Mouse (Mus musculus) heart, embryonic 15.5 days (tissue): Measurements from ENCODE around the gene Hmg20a. TPM values are rescaled to one million over a fixed set of nuclear protein-coding genes. Genes with fewer than 3 reads are reported as not detected.
"Not testable (repeated sequence)": the region's sequence is repeated elsewhere in the genome, so short reads cannot be mapped to it uniquely, and the experiment has no call there.

Source experiments
- ATAC-seq: fragments of 200-750 bp; cut with Nextera tagmentation; replicated peaks from 2 replicates; pipeline ENCODE4 v1.8.0; 2017; ENCODE audit warnings: low read depth, moderate TSS enrichment; ENCODE audit not compliant: insufficient number of reproducible peaks, insufficient read depth, low FRiP score
- H3K27ac ChIP-seq: fragments of 300-500 bp; sonication (generic); 2 replicates; pipeline ENCODE4 v1.5.1; 2015; ENCODE audit warnings: mild to moderate bottlenecking, inconsistent platforms
- H3K27me3 ChIP-seq: fragments of 300-500 bp; sonication (generic); 2 replicates; pipeline ENCODE4 v1.6.1; 2015; ENCODE audit warnings: inconsistent platforms
- H3K36me3 ChIP-seq: fragments of 300-500 bp; sonication (generic); 2 replicates; pipeline ENCODE4 v1.6.1; 2015; ENCODE audit warnings: mild to moderate bottlenecking, inconsistent platforms
- H3K4me1 ChIP-seq: fragments of 300-500 bp; sonication (generic); replicated peaks from 2 replicates; pipeline ENCODE4 v1.6.1; 2015; ENCODE audit warnings: inconsistent platforms
- H3K4me2 ChIP-seq: fragments of 300-500 bp; sonication (generic); 2 replicates; pipeline ENCODE4 v1.6.1; 2015; ENCODE audit warnings: inconsistent platforms, mild to moderate bottlenecking, moderate library complexity
- H3K4me3 ChIP-seq: fragments of 300-500 bp; sonication (generic); 2 replicates; pipeline ENCODE4 v1.5.1; 2015; ENCODE audit warnings: mild to moderate bottlenecking, inconsistent platforms
- H3K9ac ChIP-seq: fragments of 300-500 bp; sonication (generic); 2 replicates; pipeline ENCODE4 v1.6.1; 2015; ENCODE audit warnings: mild to moderate bottlenecking, inconsistent platforms
- H3K9me3 ChIP-seq: fragments of 300-500 bp; sonication (generic); replicated peaks from 2 replicates; pipeline ENCODE4 v1.6.1; 2016; ENCODE audit warnings: inconsistent platforms
- WGBS: fragments of 180-500 bp; shearing (Covaris S2); methylation state at CpG from one replicate; pipeline ENCODE4 v1.1.7; 2015; ENCODE audit warnings: mixed read lengths; 5-methylcytosine and 5-hydroxymethylcytosine counted together
- polyA plus RNA-seq: library from polyadenylated mRNA; unstranded; fragments of >200 nt; fragmentation: Nextera tagmentation; extraction: Ambion mirVana; gene quantifications from 2 replicates; pipeline ENCODE4 v1.2.1, GENCODE M21; 2015

The Hmg20a gene
- polyA plus RNA-seq, 1 experiment from 2014 or later: 48.9 TPM

GRCm38 (mm10) chr9:56415935-56416607 is 2.3 kb upstream of the Hmg20a start:
- WGBS: 43% methylated on average over 4 of the region's 4 CpGs
- Histone ChIP-seq H3K9me3 (no peaks in the 10 kb centered on the region), H3K27ac (peak overlapping the region; percentile 27; the same call in 1 of the 2 replicates), H3K9ac (0 out of 2 replicates have a peak overlapping the region, but pooled peaks have one; percentile 38), H3K27me3 (no peaks in the 10 kb centered on the region), H3K36me3 (no peaks in the 10 kb centered on the region), H3K4me1 (peaks cover 32% of the 10 kb centered on the region), H3K4me2 (peak overlapping the region; percentile 64), H3K4me3 (peak overlapping the region; percentile 90)
- no peak for ATAC-seq

DNA sequence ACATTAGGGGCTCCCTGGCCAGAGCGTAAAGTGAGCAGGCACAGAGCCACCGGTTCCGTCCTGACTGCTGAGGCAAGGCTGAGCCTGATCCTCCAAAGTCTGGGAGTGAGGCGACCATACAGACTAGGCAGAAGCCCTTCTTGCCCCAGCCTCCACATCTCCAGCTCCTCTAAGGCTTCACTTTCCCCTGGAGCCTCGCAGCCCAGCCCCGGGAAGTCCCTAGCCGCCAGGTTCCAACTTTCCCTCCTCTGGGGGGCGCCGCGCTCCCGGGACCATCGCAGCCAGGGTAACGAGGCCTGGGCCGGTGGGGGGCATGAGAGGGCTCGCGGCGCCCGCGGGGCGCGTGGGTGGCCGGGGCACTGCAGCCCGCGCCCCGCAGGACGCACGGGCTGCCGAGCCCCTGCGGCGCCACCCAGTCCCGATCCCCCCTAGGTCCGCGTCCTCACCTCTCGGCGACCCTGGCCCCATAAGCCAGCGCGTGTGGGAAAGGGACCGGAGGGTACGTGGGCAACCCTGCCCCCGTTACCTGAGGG is 928 bp upstream of the Hmg20a start:
- H3K9ac ChIP-seq: peak overlapping the region; percentile 90
- H3K4me3 ChIP-seq: peak overlapping the region; percentile 90
- peak overlapping the region; percentile 64 for H3K4me2 ChIP-seq
- WGBS: 0% methylated on average over 38 of the region's 40 CpGs
- no peaks in the 10 kb centered on the region for H3K36me3 ChIP-seq
- peak; percentile 74 for ATAC-seq
- no peaks in the 10 kb centered on the region for H3K9me3 ChIP-seq
- peaks cover 40% of the 10 kb centered on the region for H3K4me1 ChIP-seq
- H3K27me3 ChIP-seq: no peaks in the 10 kb centered on the region
- H3K27ac ChIP-seq: peak overlapping the region; percentile 98

DNA sequence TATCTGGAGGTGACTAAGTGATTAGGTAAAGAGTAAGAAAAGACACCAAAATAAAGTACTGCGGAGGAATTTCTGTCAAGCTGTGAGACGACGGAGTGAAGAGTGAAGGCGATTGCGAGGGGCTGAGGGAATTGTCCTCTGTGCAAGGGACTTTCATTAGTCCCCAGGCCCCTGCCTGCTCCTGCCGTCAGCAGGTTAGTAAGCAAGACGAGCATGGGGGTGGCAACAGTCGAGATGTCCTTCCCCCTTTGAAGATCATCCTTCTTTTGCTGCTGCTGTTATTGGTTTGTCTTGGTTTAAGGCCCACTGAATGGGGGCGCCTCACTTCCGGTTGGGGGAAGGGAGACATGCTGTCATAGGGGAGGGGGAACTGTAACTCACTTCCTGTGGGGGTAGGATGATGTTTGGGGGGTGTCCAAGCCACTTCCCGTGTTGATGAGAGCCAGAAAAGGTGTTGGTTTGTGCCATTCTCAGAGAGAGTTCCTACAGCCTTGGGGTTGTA is 380 bp downstream of the Hmg20a start:
- H3K9me3 ChIP-seq: no peaks in the 10 kb centered on the region
- peak; percentile 16; the same call in 1 of the 2 replicates for ATAC-seq
- H3K4me1 ChIP-seq: peaks cover 43% of the 10 kb centered on the region
- no peaks in the 10 kb centered on the region for H3K36me3 ChIP-seq
- H3K27me3 ChIP-seq: no peaks in the 10 kb centered on the region
- peak overlapping the region; percentile 90 for H3K4me3 ChIP-seq
- H3K9ac ChIP-seq: peak overlapping the region; percentile 69
- H3K27ac ChIP-seq: peak overlapping the region; percentile 97
- 1% methylated on average over 11 of the region's 11 CpGs for WGBS
- H3K4me2 ChIP-seq: peak overlapping the region; percentile 75

GRCm38 (mm10) chr9:56420236-56420635 is 1.8 kb downstream of the Hmg20a start:
- H3K9ac ChIP-seq: no peak overlapping the region
- H3K36me3 ChIP-seq: no peaks in the 10 kb centered on the region
- no peaks in the 10 kb centered on the region for H3K27me3 ChIP-seq
- ATAC-seq: no peak
- H3K4me3 ChIP-seq: no peak overlapping the region
- no peaks in the 10 kb centered on the region for H3K9me3 ChIP-seq
- WGBS: 95% methylated on average over 1 of the region's 1 CpGs
- H3K4me2 ChIP-seq: peak overlapping the region; percentile 5; the same call in 1 of the 2 replicates
- H3K4me1 ChIP-seq: peaks cover 42% of the 10 kb centered on the region
- H3K27ac ChIP-seq: 0 out of 2 replicates have a peak overlapping the region, but pooled peaks have one; percentile 1

DNA sequence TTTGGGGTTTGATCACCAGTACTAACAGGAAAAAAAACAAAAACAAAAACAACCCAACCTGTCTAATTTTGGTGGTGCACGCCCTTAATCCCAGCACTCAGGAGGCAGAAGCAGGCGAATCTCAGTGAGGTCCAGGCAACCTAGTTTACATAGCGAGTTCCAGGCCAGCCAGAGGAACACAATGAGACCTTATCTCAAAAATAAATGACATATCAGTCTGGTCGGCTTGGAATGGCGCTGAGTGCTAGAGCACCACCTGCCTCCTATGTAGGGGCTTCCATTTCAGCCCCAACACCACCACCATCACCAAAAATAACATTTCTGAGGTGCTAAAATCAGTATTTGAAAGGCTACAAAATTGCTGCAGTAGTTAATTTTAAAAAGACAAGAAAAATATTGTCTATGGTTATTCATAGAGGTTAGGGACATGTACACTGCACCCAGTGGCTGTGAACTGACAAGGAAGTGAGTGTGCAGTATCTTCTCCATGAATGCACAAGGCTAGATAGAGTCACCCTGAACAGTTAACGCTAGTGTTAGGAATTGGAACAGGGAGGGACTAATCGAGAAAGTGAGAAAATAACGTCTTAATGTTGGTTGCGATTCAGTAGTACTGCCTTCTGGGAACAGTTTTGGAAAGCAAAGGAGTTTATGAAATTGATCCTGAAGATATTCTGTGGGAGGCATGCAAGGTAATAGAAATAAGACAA is 2.6 kb downstream of the Hmg20a start:
- Histone ChIP-seq H3K4me3 (no peak overlapping the region), H3K9me3 (no peaks in the 10 kb centered on the region), H3K27me3 (no peaks in the 10 kb centered on the region), H3K4me2 (peak overlapping the region; percentile 5; the same call in 1 of the 2 replicates), H3K9ac (no peak overlapping the region), H3K27ac (0 out of 2 replicates have a peak overlapping the region, but pooled peaks have one; percentile 1), H3K4me1 (peaks cover 35% of the 10 kb centered on the region), H3K36me3 (no peaks in the 10 kb centered on the region)
- ATAC-seq: no peak
- WGBS: 56% methylated on average over 9 of the region's 9 CpGs

- H3K4me3 ChIP-seq: no peak overlapping the region
Measured at GRCm38 (mm10) chr9:56421991-56422390, 3.6 kb downstream of the Hmg20a start.

DNA sequence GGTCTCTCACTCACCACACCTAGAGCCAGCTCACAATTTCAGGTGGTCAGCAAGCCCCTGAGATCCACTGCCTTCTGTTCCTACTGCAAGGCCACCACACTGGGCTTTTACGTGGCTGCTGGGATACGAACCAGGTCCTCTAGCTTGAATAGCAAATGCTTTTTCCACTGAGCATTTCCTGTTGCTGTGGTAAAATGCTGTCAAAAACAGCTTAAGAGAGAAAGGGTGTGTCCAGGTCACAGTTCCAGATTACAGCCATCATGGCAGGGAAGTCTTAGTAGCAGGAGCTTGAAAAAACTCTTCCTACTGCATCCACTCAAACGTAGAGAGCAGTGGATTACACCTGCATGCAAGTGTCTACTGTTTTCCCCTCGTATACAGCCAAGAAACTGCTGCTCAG is 6.5 kb downstream of the Hmg20a start:
- Histone ChIP-seq H3K4me1 (peaks cover 24% of the 10 kb centered on the region), H3K9ac (no peak overlapping the region), H3K4me3 (no peak overlapping the region), H3K27me3 (no peaks in the 10 kb centered on the region), H3K27ac (no peak overlapping the region), H3K4me2 (no peak overlapping the region), H3K36me3 (no peaks in the 10 kb centered on the region), H3K9me3 (no peaks in the 10 kb centered on the region)
- no peak for ATAC-seq
- WGBS: 74% methylated on average over 4 of the region's 4 CpGs

More at GRCm38 (mm10) chr9:56421991-56422390, 3.6 kb downstream of the Hmg20a start:
- Histone ChIP-seq H3K4me2 (no peak overlapping the region), H3K9ac (no peak overlapping the region), H3K9me3 (no peaks in the 10 kb centered on the region), H3K27ac (no peak overlapping the region), H3K27me3 (no peaks in the 10 kb centered on the region), H3K4me1 (peaks cover 29% of the 10 kb centered on the region), H3K36me3 (no peaks in the 10 kb centered on the region)
- WGBS: 78% methylated on average over 5 of the region's 5 CpGs
- no peak for ATAC-seq

DNA sequence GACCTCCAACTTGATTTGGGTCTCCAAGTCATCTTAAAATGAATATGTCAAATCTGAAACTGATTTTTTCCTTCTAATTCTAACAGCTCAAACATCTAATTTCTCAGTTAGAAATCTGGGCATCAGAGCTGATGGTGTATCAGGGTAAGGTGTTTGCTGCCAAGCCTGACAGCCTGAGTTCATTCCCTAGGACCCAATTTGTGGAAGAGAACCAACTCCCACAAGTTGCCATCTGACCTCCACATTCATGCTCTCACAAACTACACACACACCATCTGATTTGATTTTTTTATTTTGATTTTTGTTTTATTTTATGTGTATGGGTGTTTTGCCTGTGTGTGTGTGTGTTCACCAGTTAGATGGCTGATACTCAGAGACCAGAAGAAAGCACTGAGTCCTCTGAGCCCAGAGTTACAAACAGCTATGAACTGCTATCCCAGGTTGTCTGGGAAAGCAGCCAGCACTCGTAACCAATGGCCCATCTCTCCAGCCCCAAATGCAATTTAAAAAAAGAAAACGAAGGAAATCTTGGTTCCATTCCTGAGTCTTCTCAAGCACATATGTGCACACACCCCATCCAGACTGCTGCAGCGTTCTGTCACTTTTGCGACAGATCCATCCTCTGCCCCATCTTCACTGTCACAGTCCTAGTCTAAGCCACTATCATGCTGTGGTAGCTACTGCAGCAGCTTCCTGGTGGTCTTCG is 17.6 kb downstream of the Hmg20a start:
- Histone ChIP-seq H3K27me3 (no peaks in the 10 kb centered on the region), H3K4me1 (peaks cover 9% of the 10 kb centered on the region; the same call in 1 of the 2 replicates), H3K9ac (no peak overlapping the region), H3K9me3 (no peaks in the 10 kb centered on the region), H3K27ac (no peak overlapping the region), H3K4me3 (no peak overlapping the region), H3K4me2 (no peak overlapping the region), H3K36me3 (no peaks in the 10 kb centered on the region)
- 70% methylated on average over 5 of the region's 5 CpGs for WGBS
- no peak for ATAC-seq

DNA sequence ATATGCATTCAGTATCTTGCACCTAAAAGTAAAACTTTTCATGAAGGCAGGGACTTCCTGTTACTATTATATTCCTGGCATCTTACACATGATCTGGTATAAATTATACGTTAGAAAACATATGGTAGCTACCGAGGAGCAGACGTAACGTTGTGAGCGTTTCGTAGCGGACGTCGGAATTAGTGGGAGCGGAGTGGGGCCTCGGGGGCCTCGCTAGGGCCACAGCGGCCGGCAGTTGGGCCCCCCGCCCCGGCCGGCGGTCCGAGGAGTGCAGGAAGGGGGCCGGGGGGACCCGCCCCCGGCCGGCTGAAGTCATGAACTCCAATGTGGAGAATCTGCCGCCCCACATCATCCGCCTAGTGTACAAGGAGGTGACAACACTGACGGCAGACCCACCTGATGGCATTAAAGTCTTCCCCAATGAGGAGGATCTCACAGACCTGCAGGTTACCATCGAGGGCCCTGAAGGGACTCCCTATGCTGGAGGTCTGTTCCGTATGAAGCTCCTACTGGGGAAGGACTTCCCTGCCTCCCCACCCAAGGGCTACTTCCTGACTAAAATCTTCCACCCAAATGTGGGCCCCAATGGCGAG is 19.0 kb downstream of the Hmg20a start:
- H3K27ac ChIP-seq, H3K4me3 ChIP-seq, H3K9ac ChIP-seq, H3K4me2 ChIP-seq, H3K9me3 ChIP-seq, H3K4me1 ChIP-seq, H3K36me3 ChIP-seq, ATAC-seq, H3K27me3 ChIP-seq: not testable (repeated sequence)
- 88% methylated on average over 29 of the region's 29 CpGs for WGBS

DNA sequence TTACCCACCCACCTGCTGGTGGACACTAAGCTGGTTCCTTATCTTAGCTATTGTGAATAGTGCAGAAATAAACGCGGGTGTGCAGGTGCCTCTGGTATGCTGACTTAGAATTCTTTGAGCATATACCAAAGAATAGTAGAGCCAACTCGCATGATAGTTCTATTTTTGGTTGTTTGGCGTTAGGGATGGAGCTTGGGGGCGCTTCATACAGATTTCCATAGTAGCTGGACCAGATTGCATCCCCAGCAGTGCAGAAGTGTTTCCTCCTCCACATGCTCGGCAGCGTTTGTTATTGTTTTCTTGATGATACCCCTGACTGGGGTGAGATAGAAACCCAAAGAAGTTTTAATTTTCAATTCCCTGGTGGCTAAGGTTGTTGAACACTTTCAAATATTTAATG is 21.3 kb downstream of the Hmg20a start:
- Histone ChIP-seq H3K4me3 (no peak overlapping the region), H3K27me3 (no peaks in the 10 kb centered on the region), H3K36me3 (no peaks in the 10 kb centered on the region), H3K4me1 (peaks cover 5% of the 10 kb centered on the region; the same call in 1 of the 2 replicates), H3K4me2 (no peak overlapping the region), H3K27ac (no peak overlapping the region), H3K9me3 (no peaks in the 10 kb centered on the region), H3K9ac (no peak overlapping the region)
- WGBS: 31% methylated on average over 7 of the region's 7 CpGs
- no peak for ATAC-seq
